Mouse (Mus musculus) MEL (cell line): ENCODE measurements around the gene 9530077C05Rik. TPM values are rescaled to one million over a fixed set of nuclear protein-coding genes. Genes with fewer than 3 reads are reported as not detected.
A peak's percentile ranks its signal among the peaks of the same experiment; 100 is the strongest.

Experiments used
- DNase-seq: peaks from one replicate; pipeline ENCODE4 v3.0.0; 2011; ENCODE audit warnings: low read depth, low spot score
- H3K27ac ChIP-seq: 2 replicates; pipeline ENCODE4 v1.5.1; 2012; ENCODE audit warnings: low read depth, mild to moderate bottlenecking, control low read depth, low read length, moderate library complexity; ENCODE audit not compliant: control insufficient read depth
- H3K27me3 ChIP-seq, 2 experiments: fragments of 150-350 bp in 1 of 2; sonication (generic) in 1 of 2; 2 replicates each; pipeline ENCODE4 v1.6.1; 2012; ENCODE audit warnings: low read length in 2 of 2, mild to moderate bottlenecking in 2 of 2, improper control_type of control experiment in 1 of 2, moderate library complexity in 1 of 2; ENCODE audit not compliant: insufficient read depth in 2 of 2, control insufficient read depth in 1 of 2
- H3K36me3 ChIP-seq, 2 experiments: 2 replicates each; pipeline ENCODE4 v1.6.1; 2012 to 2014; ENCODE audit warnings: low read length in 2 of 2, improper control_type of control experiment in 1 of 2, inconsistent platforms in 1 of 2, mild to moderate bottlenecking in 1 of 2; ENCODE audit not compliant: insufficient read depth in 2 of 2, control insufficient read depth in 1 of 2
- H3K4me1 ChIP-seq, 2 experiments: fragments of 150-350 bp in 1 of 2; sonication (generic) in 1 of 2; 2 replicates each; pipeline ENCODE4 v1.6.1; 2012; ENCODE audit warnings: low read length in 2 of 2, improper control_type of control experiment in 1 of 2, mild to moderate bottlenecking in 1 of 2; ENCODE audit not compliant: insufficient read depth in 2 of 2, control insufficient read depth in 1 of 2
- H3K4me3 ChIP-seq, 2 experiments: fragments of 150-350 bp in 1 of 2; sonication (generic) in 1 of 2; 2 replicates each; pipeline ENCODE4 v1.5.1; 2012; ENCODE audit warnings: low read depth in 2 of 2, low read length in 2 of 2, mild to moderate bottlenecking in 2 of 2, moderate library complexity in 2 of 2, control low read depth in 1 of 2, improper control_type of control experiment in 1 of 2; ENCODE audit not compliant: control insufficient read depth in 1 of 2, insufficient read depth in 1 of 2
- H3K79me2 ChIP-seq: 2 replicates; pipeline ENCODE4 v1.6.1; 2012; ENCODE audit warnings: mild to moderate bottlenecking, low read length, moderate library complexity; ENCODE audit not compliant: control insufficient read depth, poor library complexity, insufficient read depth
- H3K9ac ChIP-seq: 2 replicates; pipeline ENCODE4 v1.6.1; 2012; ENCODE audit warnings: low read depth, mild to moderate bottlenecking, control low read depth, low read length, moderate library complexity; ENCODE audit not compliant: control insufficient read depth, poor library complexity, severe bottlenecking
- H3K9me3 ChIP-seq: fragments of 150-350 bp; sonication (generic); replicated peaks from 2 replicates; pipeline ENCODE4 v1.6.1; 2012; ENCODE audit warnings: mild to moderate bottlenecking, low read length, improper control_type of control experiment, moderate library complexity; ENCODE audit not compliant: insufficient read depth
- CTCF ChIP-seq, 3 experiments: IDR thresholded peaks in 2 of 3; conservative IDR thresholded peaks in 1 of 3; 2 replicates each; pipeline ENCODE4 v1.5.1; 2011 to 2012; ENCODE audit warnings: low read length in 3 of 3, low read depth in 2 of 3, mild to moderate bottlenecking in 2 of 3, improper control_type of control experiment in 1 of 3, inconsistent platforms in 1 of 3, mixed read lengths in 1 of 3, moderate library complexity in 1 of 3; ENCODE audit not compliant: control insufficient read depth in 1 of 3, insufficient read depth in 1 of 3, poor library complexity in 1 of 3, severe bottlenecking in 1 of 3
- ELF1 ChIP-seq: IDR thresholded peaks from 2 replicates; pipeline ENCODE4 v1.6.1; 2014; ENCODE audit warnings: low read depth, mild to moderate bottlenecking, inconsistent platforms, low read length, improper control_type of control experiment, moderate library complexity
- EP300 ChIP-seq, 2 experiments: IDR thresholded peaks; 2 replicates each; pipeline ENCODE4 v1.6.1; 2011; ENCODE audit warnings: improper control_type of control experiment in 2 of 2, low read length in 2 of 2, low read depth in 1 of 2, mild to moderate bottlenecking in 1 of 2
- GABPA ChIP-seq: IDR thresholded peaks from 2 replicates; pipeline ENCODE4 v1.6.1; 2012; ENCODE audit warnings: low read depth, mild to moderate bottlenecking, inconsistent platforms, low read length, improper control_type of control experiment, moderate library complexity
- JUND ChIP-seq: IDR thresholded peaks from 2 replicates; pipeline ENCODE4 v1.6.1; 2011; ENCODE audit warnings: low read depth, mild to moderate bottlenecking, improper control_type of control experiment, low read length
- KAT2A ChIP-seq: conservative IDR thresholded peaks from 2 replicates; pipeline ENCODE4 v1.6.1; 2012; ENCODE audit warnings: low read depth, low read length, improper control_type of control experiment, inconsistent platforms
- MAZ ChIP-seq: IDR thresholded peaks from 2 replicates; pipeline ENCODE4 v1.6.1; 2012; ENCODE audit warnings: low read depth, mild to moderate bottlenecking, inconsistent platforms, low read length, improper control_type of control experiment
- MEF2A ChIP-seq: IDR thresholded peaks from 2 replicates; pipeline ENCODE4 v1.6.1; 2014; ENCODE audit warnings: low read depth, mild to moderate bottlenecking, inconsistent platforms, low read length, improper control_type of control experiment; ENCODE audit not compliant: poor library complexity, insufficient replicate concordance, severe bottlenecking; ENCODE audit errors: extremely low read depth
- MYB ChIP-seq: IDR thresholded peaks from 2 replicates; pipeline ENCODE4 v1.6.1; 2011; ENCODE audit warnings: mild to moderate bottlenecking, low read depth, low read length, improper control_type of control experiment
- NRF1 ChIP-seq: IDR thresholded peaks from 2 replicates; pipeline ENCODE4 v1.6.1; 2014; ENCODE audit warnings: low read depth, mild to moderate bottlenecking, inconsistent platforms, low read length, improper control_type of control experiment, moderate library complexity; ENCODE audit not compliant: poor library complexity, insufficient read depth, severe bottlenecking
- POLR2AphosphoS2 ChIP-seq: IDR thresholded peaks from 2 replicates; pipeline ENCODE4 v1.6.1; 2011; ENCODE audit warnings: low read length, improper control_type of control experiment
- RAD21 ChIP-seq: IDR thresholded peaks from 2 replicates; pipeline ENCODE4 v1.6.1; 2011; ENCODE audit warnings: mild to moderate bottlenecking, low read depth, low read length, improper control_type of control experiment
- UBTF ChIP-seq: IDR thresholded peaks from 2 replicates; pipeline ENCODE4 v1.6.1; 2012; ENCODE audit warnings: low read depth, mild to moderate bottlenecking, inconsistent platforms, low read length, improper control_type of control experiment, moderate library complexity, borderline replicate concordance; ENCODE audit not compliant: insufficient read depth
- USF1 ChIP-seq: IDR thresholded peaks from 2 replicates; pipeline ENCODE4 v1.6.1; 2014; ENCODE audit warnings: low read depth, mild to moderate bottlenecking, inconsistent platforms, low read length, improper control_type of control experiment, moderate library complexity
- ZC3H11A ChIP-seq: IDR thresholded peaks from 2 replicates; pipeline ENCODE4 v1.6.1; 2012; ENCODE audit warnings: low read depth, mild to moderate bottlenecking, inconsistent platforms, low read length, improper control_type of control experiment
- ZKSCAN1 ChIP-seq: IDR thresholded peaks from 2 replicates; pipeline ENCODE4 v1.6.1; 2012; ENCODE audit warnings: low read depth, mild to moderate bottlenecking, inconsistent platforms, low read length, improper control_type of control experiment, moderate library complexity
- ZMIZ1 ChIP-seq: IDR thresholded peaks from 2 replicates; pipeline ENCODE4 v1.6.1; 2012; ENCODE audit warnings: low read depth, mild to moderate bottlenecking, inconsistent platforms, low read length, improper control_type of control experiment, moderate library complexity
- polyA plus RNA-seq, 2 experiments: library from polyadenylated mRNA; stranded (reverse) in 1 of 2; unstranded in 1 of 2; fragments of >175 nt in 1 of 2; fragments of >200 nt in 1 of 2; gene quantifications; 2 replicates each; pipeline versions ENCODE4 v1.2.1 to v1.2.4; 2012; ENCODE audit warnings: low replicate concordance in 2 of 2, low read depth in 1 of 2; ENCODE audit not compliant: insufficient read length in 2 of 2, insufficient read depth in 1 of 2, missing spikeins in 1 of 2
- total RNA-seq: library from RNA; depleted of rRNA; stranded (reverse); fragments of 300-350 nt; gene quantifications from 2 replicates; pipeline ENCODE4 v1.2.3, GENCODE M21; 2012

The 9530077C05Rik gene
- total and polyA plus RNA-seq, 3 experiments = 4.1 to 6.9 TPM; not detected in 1

DNA sequence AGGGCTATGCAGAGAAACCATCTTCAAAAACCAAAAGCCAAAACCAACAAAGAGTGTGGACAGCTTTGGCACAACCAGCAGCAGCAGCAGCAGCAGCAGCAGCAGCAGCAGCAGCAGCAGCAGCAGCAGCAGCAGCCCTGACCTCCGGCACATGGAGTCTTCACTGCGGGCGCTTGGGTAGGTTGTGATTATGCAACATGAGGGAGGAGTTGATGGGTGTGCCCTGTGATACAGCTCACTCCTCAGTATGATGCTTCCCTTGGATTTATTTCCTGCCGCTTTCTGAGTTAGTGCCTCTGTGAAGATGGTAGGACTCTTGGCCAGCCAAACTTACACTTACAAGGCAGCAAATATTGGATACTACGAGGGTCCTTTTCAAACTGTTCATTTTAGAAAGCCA is 35.9 kb downstream of the 9530077C05Rik start:
- H3K79me2 ChIP-seq = no peaks in the 10 kb centered on the region
- H3K9me3 ChIP-seq = no peaks in the 10 kb centered on the region
- DNase-seq = no peak
- peaks cover 2 to 38% of the 10 kb centered on the region in 2 experiments; a peak in 3 of 4 replicates for H3K36me3 ChIP-seq
- no peak overlapping the region for H3K4me3 ChIP-seq
- no peak overlapping the region for H3K9ac ChIP-seq
- no peak overlapping the region for H3K27ac ChIP-seq
- no peaks in the 10 kb centered on the region for H3K27me3 ChIP-seq
- TF ChIP-seq EP300 (IDR thresholded peaks at IDR 0.05; ENCODE audit: low read depth in 1 of 2, low read length in 2 of 2) (no peak), ZKSCAN1 (no peak), NRF1 (no peak), POLR2AphosphoS2 (no peak; the same call in 1 of the 2 replicates), ZC3H11A (no peak), KAT2A (no peak), USF1 (no peak), MEF2A (no peak), UBTF (no peak), JUND (no peak), ZMIZ1 (no peak), MAZ (no peak), MYB (no peak), ELF1 (no peak)
- 0 out of 4 replicates have a peak, but pooled peaks cover 0 to under 1% of the 10 kb centered on the region in 2 experiments for H3K4me1 ChIP-seq

DNA sequence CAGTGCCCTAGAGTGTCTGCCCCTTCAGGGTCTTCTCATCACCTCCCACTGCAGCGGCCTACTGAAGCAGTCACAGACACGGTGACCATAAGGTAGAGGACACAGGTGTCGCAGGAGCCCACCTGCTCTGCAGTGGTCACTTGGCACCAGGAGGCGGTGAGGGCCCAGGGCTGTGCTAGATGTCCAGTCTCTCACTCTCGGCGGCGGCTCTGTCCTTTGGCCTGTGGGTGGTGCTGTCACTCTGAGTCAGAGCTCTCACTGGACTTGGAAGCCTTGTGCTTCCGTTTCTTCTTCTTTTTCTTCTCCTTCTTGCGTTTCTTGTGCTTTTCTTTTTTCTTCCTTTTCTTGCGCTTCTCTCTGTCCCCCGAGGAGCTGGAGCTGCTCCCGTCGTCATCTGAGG is 37.1 kb downstream of the 9530077C05Rik start:
- Histone ChIP-seq H3K36me3 (peaks cover 12 to 47% of the 10 kb centered on the region in 2 experiments), H3K27me3 (no peaks in the 10 kb centered on the region)
- TF ChIP-seq RAD21 (peak; percentile 15), GABPA (no peak), CTCF (IDR thresholded peaks at IDR 0.05 in 2 of 3, conservative IDR thresholded peaks at IDR 0.05 in 1 of 3; ENCODE audit: control insufficient read depth in 1 of 3, insufficient read depth in 1 of 3, low read depth in 2 of 3, low read length in 3 of 3, poor library complexity in 1 of 3, severe bottlenecking in 1 of 3) (peak in 2 of 3 experiments; percentile 34 to 58; a peak in 3 of 6 replicates)
- TF ChIP-seq, all 39 proteins: peak for 2
- Histone ChIP-seq H3K9ac (no peak overlapping the region), H3K4me3 (no peak overlapping the region), H3K27ac (no peak overlapping the region), H3K4me1 (peaks cover 9 to 11% of the 10 kb centered on the region in 2 experiments), H3K79me2 (no peaks in the 10 kb centered on the region), H3K9me3 (no peaks in the 10 kb centered on the region)
- DNase-seq = no peak
